Mouse (Mus musculus) embryonic facial prominence, embryonic 13.5 days (tissue): ENCODE results near the gene 4930512M02Rik. TPM values are rescaled to one million over a fixed set of nuclear protein-coding genes. Genes with fewer than 3 reads are reported as not detected.
"Not testable (repeated sequence)": the region's sequence is repeated elsewhere in the genome, so short reads cannot be mapped to it uniquely, and the experiment has no call there.

Experiments
- ATAC-seq: fragments of 200-750 bp; cut with Nextera tagmentation; 2 replicates; pipeline ENCODE4 v1.8.0; 2017; ENCODE audit warnings: low read depth; ENCODE audit not compliant: insufficient number of reproducible peaks, insufficient read depth, low FRiP score, low TSS enrichment
- H3K27ac ChIP-seq: fragments of 300-500 bp; sonication (generic); 2 replicates; pipeline ENCODE4 v1.5.1; 2015; ENCODE audit warnings: moderate library complexity, mild to moderate bottlenecking, inconsistent platforms
- H3K27me3 ChIP-seq: fragments of 300-500 bp; sonication (generic); 2 replicates; pipeline ENCODE4 v1.6.1; 2015; ENCODE audit warnings: mild to moderate bottlenecking, inconsistent platforms
- H3K36me3 ChIP-seq: fragments of 300-500 bp; sonication (generic); 2 replicates; pipeline ENCODE4 v1.6.1; 2015; ENCODE audit warnings: mild to moderate bottlenecking, inconsistent platforms
- H3K4me1 ChIP-seq: fragments of 300-500 bp; sonication (generic); 2 replicates; pipeline ENCODE4 v1.6.1; 2015; ENCODE audit warnings: inconsistent platforms
- H3K4me2 ChIP-seq: fragments of 300-500 bp; sonication (generic); 2 replicates; pipeline ENCODE4 v1.6.1; 2015; ENCODE audit warnings: moderate library complexity, mild to moderate bottlenecking, inconsistent platforms
- H3K4me3 ChIP-seq: fragments of 300-500 bp; sonication (generic); 2 replicates; pipeline ENCODE4 v1.5.1; 2015; ENCODE audit warnings: mild to moderate bottlenecking, inconsistent platforms
- H3K9ac ChIP-seq: fragments of 300-500 bp; sonication (generic); 2 replicates; pipeline ENCODE4 v1.6.1; 2015; ENCODE audit warnings: mild to moderate bottlenecking, inconsistent platforms
- H3K9me3 ChIP-seq: fragments of 300-500 bp; sonication (generic); 2 replicates; pipeline ENCODE4 v1.6.1; 2016; ENCODE audit warnings: inconsistent platforms
- WGBS: fragments of 180-500 bp; shearing (Covaris S2); methylation state at CpG from one replicate; pipeline ENCODE4 v1.1.7; 2015; ENCODE audit warnings: mixed read lengths; 5-methylcytosine and 5-hydroxymethylcytosine counted together
- polyA plus RNA-seq: library from polyadenylated mRNA; unstranded; fragments of >200 nt; fragmentation: Nextera tagmentation; extraction: Ambion mirVana; gene quantifications from 2 replicates; pipeline ENCODE4 v1.2.1, GENCODE M21; 2015

The 4930512M02Rik gene
- not detected in 2 replicates for polyA plus RNA-seq

GRCm38 (mm10) chr11:11627735-11628134, at the start of gene 4930512M02Rik:
TSS of gene 4930512M02Rik (minus strand) at chr11:11627835.
- H3K27me3 ChIP-seq, ATAC-seq: not testable (repeated sequence)

DNA sequence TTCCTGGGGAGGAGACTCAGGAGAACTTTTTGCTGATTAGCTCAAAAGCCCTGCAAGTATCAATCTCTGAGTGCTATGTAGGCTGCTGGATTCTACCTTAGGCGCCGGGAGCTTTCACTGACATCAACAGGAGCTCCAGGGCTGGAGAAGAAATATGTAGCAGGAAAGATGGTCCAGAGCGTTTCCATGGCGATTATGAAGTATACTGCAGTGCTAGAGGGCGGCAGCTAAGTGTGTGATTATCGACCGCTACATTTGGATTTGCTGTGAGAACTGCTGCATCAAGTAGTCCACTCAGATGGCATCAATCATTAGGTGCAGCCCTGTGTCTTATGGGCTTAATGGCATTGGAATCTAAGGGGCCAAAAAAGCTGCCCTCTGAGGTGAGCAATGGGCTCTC, 49.5 kb upstream of the 4930512M02Rik start:
- Histone ChIP-seq H3K27ac (no peak overlapping the region), H3K36me3 (no peaks in the 10 kb centered on the region), H3K4me2 (no peak overlapping the region), H3K4me1 (no peaks in the 10 kb centered on the region), H3K27me3 (peaks cover 7% of the 10 kb centered on the region; the same call in 1 of the 2 replicates), H3K9me3 (no peaks in the 10 kb centered on the region), H3K9ac (no peak overlapping the region), H3K4me3 (no peak overlapping the region)
- WGBS, result 83% methylated on average over 7 of the region's 7 CpGs
- no peak for ATAC-seq

More at GRCm38 (mm10) chr11:11627735-11628134, at the start of gene 4930512M02Rik:
- H3K9me3 ChIP-seq, H3K4me1 ChIP-seq, H3K27ac ChIP-seq, H3K9ac ChIP-seq, H3K4me2 ChIP-seq, H3K36me3 ChIP-seq, H3K4me3 ChIP-seq: not testable (repeated sequence)
- WGBS, result 90% methylated on average over 3 of the region's 4 CpGs

- H3K4me3 ChIP-seq, result no peak overlapping the region
- no peak for ATAC-seq
- no peak overlapping the region for H3K27ac ChIP-seq
- H3K27me3 ChIP-seq, result peaks cover under 1% of the 10 kb centered on the region; the same call in 1 of the 2 replicates
- H3K9me3 ChIP-seq, result no peaks in the 10 kb centered on the region
- 81% methylated on average over 9 of the region's 9 CpGs for WGBS
- no peak overlapping the region for H3K4me2 ChIP-seq
- no peaks in the 10 kb centered on the region for H3K4me1 ChIP-seq
- H3K9ac ChIP-seq, result no peak overlapping the region
- no peaks in the 10 kb centered on the region for H3K36me3 ChIP-seq
Observed at GRCm38 (mm10) chr11:11676068-11676741, 48.6 kb upstream of the 4930512M02Rik start.

GRCm38 (mm10) chr11:11675063-11675462, 47.4 kb upstream of the 4930512M02Rik start:
- ATAC-seq, result no peak
- Histone ChIP-seq H3K27me3 (no peaks in the 10 kb centered on the region), H3K27ac (no peak overlapping the region), H3K9me3 (no peaks in the 10 kb centered on the region), H3K4me2 (no peak overlapping the region), H3K4me3 (no peak overlapping the region), H3K4me1 (no peaks in the 10 kb centered on the region), H3K9ac (no peak overlapping the region), H3K36me3 (no peaks in the 10 kb centered on the region)

DNA sequence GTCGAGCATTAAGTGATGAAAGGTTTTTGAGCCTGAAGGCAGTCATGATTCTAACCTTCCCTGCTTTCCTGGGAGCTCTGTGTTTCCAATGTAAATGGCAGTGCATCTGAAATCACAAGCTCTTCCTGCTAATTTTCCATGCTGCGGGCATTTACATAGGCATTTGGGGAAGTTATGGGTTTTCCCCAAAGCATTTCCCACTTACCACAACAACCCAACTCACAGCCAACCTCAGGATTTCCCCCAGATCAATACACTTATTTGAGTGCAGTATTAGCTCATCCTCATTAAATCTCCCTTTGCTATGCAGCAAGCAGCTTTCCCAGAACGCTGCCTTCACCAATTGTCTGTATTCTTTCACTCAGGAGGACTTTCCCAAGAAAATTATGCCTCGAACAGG, 45.3 kb upstream of the 4930512M02Rik start:
- Histone ChIP-seq H3K4me1 (no peaks in the 10 kb centered on the region), H3K27ac (no peak overlapping the region), H3K9me3 (no peaks in the 10 kb centered on the region), H3K4me2 (no peak overlapping the region), H3K36me3 (no peaks in the 10 kb centered on the region), H3K9ac (no peak overlapping the region), H3K27me3 (no peaks in the 10 kb centered on the region), H3K4me3 (no peak overlapping the region)
- WGBS, result 72% methylated on average over 4 of the region's 4 CpGs
- ATAC-seq, result no peak

DNA sequence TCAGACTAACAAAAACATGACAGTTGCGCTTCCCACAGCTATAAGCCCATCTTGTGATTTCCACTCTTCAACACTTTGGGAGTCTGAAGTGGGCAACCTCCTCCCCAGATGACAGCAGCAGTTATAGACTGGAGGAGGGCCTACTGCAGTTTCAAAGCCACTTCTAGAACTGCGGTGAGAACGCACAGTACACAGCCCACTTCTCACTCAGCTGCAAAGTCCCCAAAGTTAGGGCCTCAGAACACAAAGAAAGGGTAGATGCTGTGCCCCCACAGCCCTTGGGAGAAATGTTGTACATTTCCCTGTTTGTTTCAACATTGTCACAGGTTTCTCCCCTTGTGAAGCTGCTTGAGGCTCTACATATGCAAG, 40.3 kb upstream of the 4930512M02Rik start:
- Histone ChIP-seq H3K4me1 (no peaks in the 10 kb centered on the region), H3K4me2 (no peak overlapping the region), H3K36me3 (no peaks in the 10 kb centered on the region), H3K4me3 (no peak overlapping the region), H3K9me3 (no peaks in the 10 kb centered on the region), H3K27ac (no peak overlapping the region), H3K9ac (no peak overlapping the region), H3K27me3 (no peaks in the 10 kb centered on the region)
- WGBS, result 98% methylated on average over 3 of the region's 3 CpGs
- ATAC-seq, result no peak

- H3K36me3 ChIP-seq, result no peaks in the 10 kb centered on the region
- 88% methylated on average over 4 of the region's 4 CpGs for WGBS
- ATAC-seq, result no peak
- no peak overlapping the region for H3K4me3 ChIP-seq
- no peak overlapping the region for H3K27ac ChIP-seq
- no peak overlapping the region for H3K9ac ChIP-seq
- no peaks in the 10 kb centered on the region for H3K9me3 ChIP-seq
- H3K4me1 ChIP-seq, result no peaks in the 10 kb centered on the region
- no peak overlapping the region for H3K4me2 ChIP-seq
- H3K27me3 ChIP-seq, result no peaks in the 10 kb centered on the region
Observed at GRCm38 (mm10) chr11:11667254-11667921, 39.8 kb upstream of the 4930512M02Rik start.

DNA sequence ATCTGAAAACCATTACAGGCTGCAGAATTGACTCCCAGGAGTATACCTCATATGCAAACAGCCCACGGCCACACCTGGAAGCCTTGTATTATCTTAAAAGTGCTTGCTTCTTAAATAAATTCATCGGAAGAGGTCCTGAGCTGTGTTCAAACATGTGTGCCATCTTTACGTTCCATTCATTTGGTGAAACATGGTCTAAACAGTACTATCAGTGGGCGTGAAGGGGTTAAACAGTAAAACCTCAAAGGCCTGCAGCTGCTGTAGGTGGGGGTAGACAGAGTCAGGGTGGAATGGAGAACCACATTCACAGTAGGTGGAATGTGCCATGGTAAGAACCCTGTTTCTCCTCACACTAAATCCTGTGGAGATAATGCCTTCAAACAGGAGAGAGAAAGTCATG, 33.0 kb upstream of the 4930512M02Rik start:
- 81% methylated on average over 4 of the region's 4 CpGs for WGBS
- Histone ChIP-seq H3K4me2 (no peak overlapping the region), H3K9me3 (no peaks in the 10 kb centered on the region), H3K4me3 (no peak overlapping the region), H3K27ac (no peak overlapping the region), H3K36me3 (no peaks in the 10 kb centered on the region), H3K4me1 (no peaks in the 10 kb centered on the region), H3K9ac (no peak overlapping the region), H3K27me3 (no peaks in the 10 kb centered on the region)
- ATAC-seq, result no peak

- no peaks in the 10 kb centered on the region for H3K36me3 ChIP-seq
- no peak overlapping the region for H3K4me2 ChIP-seq
- no peak overlapping the region for H3K9ac ChIP-seq
- 58% methylated on average over 4 of the region's 4 CpGs for WGBS
- ATAC-seq, result no peak
- H3K4me1 ChIP-seq, result no peaks in the 10 kb centered on the region
- H3K27me3 ChIP-seq, result no peaks in the 10 kb centered on the region
- no peak overlapping the region for H3K4me3 ChIP-seq
- no peaks in the 10 kb centered on the region for H3K9me3 ChIP-seq
- no peak overlapping the region for H3K27ac ChIP-seq
Observed at GRCm38 (mm10) chr11:11658834-11659233, 31.2 kb upstream of the 4930512M02Rik start.

GRCm38 (mm10) chr11:11657634-11658033, 30.0 kb upstream of the 4930512M02Rik start:
- no peak for ATAC-seq
- Histone ChIP-seq H3K4me2 (no peak overlapping the region), H3K4me1 (no peaks in the 10 kb centered on the region), H3K9ac (no peak overlapping the region), H3K4me3 (no peak overlapping the region), H3K9me3 (no peaks in the 10 kb centered on the region), H3K36me3 (no peaks in the 10 kb centered on the region), H3K27ac (no peak overlapping the region), H3K27me3 (no peaks in the 10 kb centered on the region)
- 89% methylated on average over 4 of the region's 4 CpGs for WGBS

DNA sequence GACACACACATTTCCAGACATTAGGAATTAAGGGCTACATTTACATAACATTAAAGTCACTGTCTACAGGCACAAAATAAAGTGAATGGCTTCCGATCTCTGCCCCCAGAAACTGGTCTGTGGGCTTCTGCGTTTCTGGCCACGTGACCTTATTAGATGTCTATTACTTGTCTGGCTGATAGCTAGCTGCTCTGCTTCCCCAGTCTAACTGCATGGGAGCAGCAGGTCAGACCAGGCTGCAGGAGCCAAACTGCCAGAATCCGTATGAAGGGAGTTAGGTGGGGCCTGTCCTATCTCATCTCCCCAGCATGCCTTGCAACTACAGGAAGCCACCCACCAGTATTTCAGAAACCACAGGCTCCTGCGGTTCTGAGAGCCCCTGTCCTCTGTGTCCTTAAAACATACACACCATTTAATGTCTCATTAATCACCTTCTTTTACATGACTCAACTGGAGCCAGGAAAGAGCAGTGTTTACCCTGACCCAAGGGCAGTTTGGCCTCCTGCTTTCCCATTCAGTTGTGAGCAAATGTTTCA, 29.4 kb upstream of the 4930512M02Rik start:
- Histone ChIP-seq H3K4me1 (no peaks in the 10 kb centered on the region), H3K27me3 (no peaks in the 10 kb centered on the region), H3K36me3 (no peaks in the 10 kb centered on the region), H3K9ac (no peak overlapping the region), H3K9me3 (no peaks in the 10 kb centered on the region), H3K4me3 (no peak overlapping the region), H3K27ac (no peak overlapping the region), H3K4me2 (no peak overlapping the region)
- WGBS, result 75% methylated on average over 5 of the region's 5 CpGs
- ATAC-seq, result no peak

GRCm38 (mm10) chr11:11656388-11656787, 28.8 kb upstream of the 4930512M02Rik start:
- no peaks in the 10 kb centered on the region for H3K36me3 ChIP-seq
- H3K4me3 ChIP-seq, result no peak overlapping the region
- no peak for ATAC-seq
- H3K27me3 ChIP-seq, result no peaks in the 10 kb centered on the region
- no peak overlapping the region for H3K4me2 ChIP-seq
- no peak overlapping the region for H3K27ac ChIP-seq
- H3K9me3 ChIP-seq, result no peaks in the 10 kb centered on the region
- WGBS, result 78% methylated on average over 3 of the region's 3 CpGs
- no peaks in the 10 kb centered on the region for H3K4me1 ChIP-seq
- no peak overlapping the region for H3K9ac ChIP-seq
